Mouse (Mus musculus): ENCODE results near the gene Retreg1. TPM values are rescaled to one million over a fixed set of nuclear protein-coding genes. Genes with fewer than 3 reads are reported as not detected.
"Not testable (repeated sequence)": the region's sequence is repeated elsewhere in the genome, so short reads cannot be mapped to it uniquely, and the experiment has no call there.

The Retreg1 gene
- polyA plus RNA-seq, 1 experiment from 2014 or later: 8.2 TPM

GRCm38 (mm10) chr15:25971596-25971995, 128.6 kb downstream of the Retreg1 start:
- no peak overlapping the region for H3K4me2 ChIP-seq (ENCODE audit: low read length)
- H3K4me3 ChIP-seq (replicated peaks; ENCODE audit: low read length): no peak overlapping the region
- no peak for ATAC-seq
- H3K27ac ChIP-seq (ENCODE audit: low read length): no peak overlapping the region
- H3K9me3 ChIP-seq (ENCODE audit: control insufficient read depth, low read length): no peaks in the 10 kb centered on the region
- H3K36me3 ChIP-seq (ENCODE audit: control insufficient read depth, insufficient read depth): no peaks in the 10 kb centered on the region
- no peaks in the 10 kb centered on the region for H3K4me1 ChIP-seq (replicated peaks; ENCODE audit: control insufficient read depth, insufficient read depth, low read length)
- WGBS: 91% methylated on average over 9 of the region's 9 CpGs
- H3K27me3 ChIP-seq (replicated peaks; ENCODE audit: control insufficient read depth, insufficient read depth, low read length): no peaks in the 10 kb centered on the region
- no peak overlapping the region for H3K9ac ChIP-seq (replicated peaks; ENCODE audit: low read depth, low read length)

GRCm38 (mm10) chr15:25972758-25973157, 129.8 kb downstream of the Retreg1 start:
- Histone ChIP-seq H3K36me3 (ENCODE audit: control insufficient read depth, insufficient read depth) (no peaks in the 10 kb centered on the region), H3K27ac (ENCODE audit: low read length) (no peak overlapping the region), H3K4me2 (ENCODE audit: low read length) (no peak overlapping the region), H3K9ac (replicated peaks; ENCODE audit: low read depth, low read length) (no peak overlapping the region), H3K4me3 (replicated peaks; ENCODE audit: low read length) (no peak overlapping the region), H3K4me1 (replicated peaks; ENCODE audit: control insufficient read depth, insufficient read depth, low read length) (no peaks in the 10 kb centered on the region), H3K27me3 (replicated peaks; ENCODE audit: control insufficient read depth, insufficient read depth, low read length) (no peaks in the 10 kb centered on the region), H3K9me3 (ENCODE audit: control insufficient read depth, low read length) (no peaks in the 10 kb centered on the region)
- WGBS: 92% methylated on average over 5 of the region's 5 CpGs
- ATAC-seq: no peak

GRCm38 (mm10) chr15:25974352-25974751, 131.4 kb downstream of the Retreg1 start:
- H3K36me3 ChIP-seq (ENCODE audit: control insufficient read depth, insufficient read depth): no peaks in the 10 kb centered on the region
- H3K9ac ChIP-seq (replicated peaks; ENCODE audit: low read depth, low read length): no peak overlapping the region
- no peaks in the 10 kb centered on the region for H3K9me3 ChIP-seq (ENCODE audit: control insufficient read depth, low read length)
- ATAC-seq: no peak
- H3K4me3 ChIP-seq (replicated peaks; ENCODE audit: low read length): no peak overlapping the region
- no peak overlapping the region for H3K4me2 ChIP-seq (ENCODE audit: low read length)
- H3K27ac ChIP-seq (ENCODE audit: low read length): no peak overlapping the region
- H3K27me3 ChIP-seq (replicated peaks; ENCODE audit: control insufficient read depth, insufficient read depth, low read length): no peaks in the 10 kb centered on the region
- H3K4me1 ChIP-seq (replicated peaks; ENCODE audit: control insufficient read depth, insufficient read depth, low read length): no peaks in the 10 kb centered on the region
- WGBS: 92% methylated on average over 4 of the region's 4 CpGs

DNA sequence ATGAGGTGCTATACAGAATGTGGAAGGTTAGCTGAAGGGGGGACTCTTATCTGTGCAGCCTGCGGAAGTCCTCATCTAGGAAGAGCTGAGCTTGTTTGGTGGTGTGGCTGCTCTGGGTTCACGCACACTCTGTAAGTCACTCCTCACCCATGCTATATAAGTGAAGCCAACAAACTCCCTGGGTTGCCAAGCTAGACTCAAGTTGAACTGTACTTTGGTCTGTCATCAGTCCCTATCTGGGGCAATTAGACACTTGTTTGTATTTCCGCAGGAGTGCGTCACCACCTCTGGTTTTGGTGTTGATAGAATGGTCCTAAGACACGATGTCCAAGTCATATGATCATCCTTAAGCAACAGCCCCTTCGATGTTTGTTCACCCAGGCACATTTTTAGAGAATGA, 132.8 kb downstream of the Retreg1 start:
- H3K4me1 ChIP-seq (replicated peaks; ENCODE audit: control insufficient read depth, insufficient read depth, low read length): no peaks in the 10 kb centered on the region
- no peak for ATAC-seq
- 91% methylated on average over 6 of the region's 6 CpGs for WGBS
- no peak overlapping the region for H3K27ac ChIP-seq (ENCODE audit: low read length)
- no peaks in the 10 kb centered on the region for H3K27me3 ChIP-seq (replicated peaks; ENCODE audit: control insufficient read depth, insufficient read depth, low read length)
- H3K4me3 ChIP-seq (replicated peaks; ENCODE audit: low read length): no peak overlapping the region
- H3K9ac ChIP-seq (replicated peaks; ENCODE audit: low read depth, low read length): no peak overlapping the region
- H3K36me3 ChIP-seq (ENCODE audit: control insufficient read depth, insufficient read depth): no peaks in the 10 kb centered on the region
- H3K9me3 ChIP-seq (ENCODE audit: control insufficient read depth, low read length): no peaks in the 10 kb centered on the region
- no peak overlapping the region for H3K4me2 ChIP-seq (ENCODE audit: low read length)

- peak overlapping the region; percentile 63 for H3K4me2 ChIP-seq (ENCODE audit: low read length)
- WGBS: 17% methylated on average over 6 of the region's 6 CpGs
- H3K27me3 ChIP-seq (replicated peaks; ENCODE audit: control insufficient read depth, insufficient read depth, low read length); H3K9me3 ChIP-seq (ENCODE audit: control insufficient read depth, low read length); H3K36me3 ChIP-seq (ENCODE audit: control insufficient read depth, insufficient read depth): not testable (repeated sequence)
- peak; percentile 32 for ATAC-seq
- H3K27ac ChIP-seq (ENCODE audit: low read length): peak overlapping the region; percentile 89
- peaks cover 17% of the 10 kb centered on the region for H3K4me1 ChIP-seq (replicated peaks; ENCODE audit: control insufficient read depth, insufficient read depth, low read length)
- H3K4me3 ChIP-seq (replicated peaks; ENCODE audit: low read length): peak overlapping the region; percentile 65
- peak overlapping the region; percentile 76 for H3K9ac ChIP-seq (replicated peaks; ENCODE audit: low read depth, low read length)
These were observed 140.6 kb downstream of the Retreg1 start for GRCm38 (mm10) chr15:25983614-25984013.

GRCm38 (mm10) chr15:25984067-25984733, 141.2 kb downstream of the Retreg1 start, which contains the start of gene Zfp622:
Zfp622 (plus strand) TSS chr15:25984366.
- ATAC-seq: peak; percentile 98
- peak within 1 kb of the TSS; percentile 65 for H3K4me3 ChIP-seq (replicated peaks; ENCODE audit: low read length)
- peak within 1 kb of the TSS; percentile 89 for H3K27ac ChIP-seq (ENCODE audit: low read length)
- peaks cover 7% of the 10 kb centered on the region for H3K36me3 ChIP-seq (ENCODE audit: control insufficient read depth, insufficient read depth)
- no peaks in the 10 kb centered on the region for H3K27me3 ChIP-seq (replicated peaks; ENCODE audit: control insufficient read depth, insufficient read depth, low read length)
- no peaks in the 10 kb centered on the region for H3K9me3 ChIP-seq (ENCODE audit: control insufficient read depth, low read length)
- 0% methylated on average over 57 of the region's 57 CpGs for WGBS
- H3K4me1 ChIP-seq (replicated peaks; ENCODE audit: control insufficient read depth, insufficient read depth, low read length): peaks cover 17% of the 10 kb centered on the region
- H3K4me2 ChIP-seq (ENCODE audit: low read length): peak within 1 kb of the TSS; percentile 99
- peak within 1 kb of the TSS; percentile 76 for H3K9ac ChIP-seq (replicated peaks; ENCODE audit: low read depth, low read length)

GRCm38 (mm10) chr15:25984734-25985492, 141.9 kb downstream of the Retreg1 start:
- Histone ChIP-seq H3K9me3 (ENCODE audit: control insufficient read depth, low read length) (no peaks in the 10 kb centered on the region), H3K4me3 (replicated peaks; ENCODE audit: low read length) (peak overlapping the region; percentile 65), H3K27me3 (replicated peaks; ENCODE audit: control insufficient read depth, insufficient read depth, low read length) (no peaks in the 10 kb centered on the region), H3K9ac (replicated peaks; ENCODE audit: low read depth, low read length) (peak overlapping the region; percentile 68), H3K36me3 (ENCODE audit: control insufficient read depth, insufficient read depth) (peaks cover 7% of the 10 kb centered on the region), H3K4me1 (replicated peaks; ENCODE audit: control insufficient read depth, insufficient read depth, low read length) (peaks cover 17% of the 10 kb centered on the region), H3K27ac (ENCODE audit: low read length) (peak overlapping the region; percentile 82), H3K4me2 (ENCODE audit: low read length) (peak overlapping the region; percentile 99)
- under 1% methylated on average over 68 of the region's 71 CpGs for WGBS
- ATAC-seq: no peak

DNA sequence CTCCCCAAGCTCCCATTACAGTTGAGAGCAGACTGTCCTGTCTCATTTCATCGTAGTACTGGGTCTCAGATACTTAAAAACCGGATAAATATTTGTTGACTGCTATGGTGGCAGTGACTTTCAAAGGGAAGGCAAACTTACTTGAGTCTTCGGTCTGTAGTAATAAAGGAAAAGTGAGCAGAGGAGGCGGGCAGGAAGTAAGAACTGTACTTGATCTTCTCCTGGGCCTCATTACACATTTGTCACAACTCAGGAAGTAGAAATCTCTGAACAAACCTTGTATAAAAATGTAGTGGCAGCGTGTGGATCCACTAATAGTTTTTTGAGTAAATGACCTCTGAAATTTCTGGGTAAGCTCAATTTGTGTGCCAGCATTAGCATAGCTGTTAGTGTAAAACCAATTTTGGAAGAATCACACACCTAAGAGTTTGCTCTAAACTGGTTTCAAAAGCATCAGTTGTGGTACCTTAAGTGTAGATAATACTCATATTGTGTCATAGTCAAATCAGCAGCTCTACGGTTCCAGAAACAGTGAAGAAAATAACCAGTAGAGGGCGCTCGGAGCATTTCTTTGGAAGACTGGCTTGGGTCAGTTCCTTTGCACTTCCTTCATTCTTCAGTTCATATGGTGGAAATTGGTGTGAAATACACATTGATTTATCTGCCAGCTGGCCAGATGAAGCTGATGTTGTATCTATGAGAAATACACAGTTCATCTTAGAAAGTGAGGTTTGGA, 150.2 kb downstream of the Retreg1 start:
- no peaks in the 10 kb centered on the region for H3K9me3 ChIP-seq (ENCODE audit: control insufficient read depth, low read length)
- H3K9ac ChIP-seq (replicated peaks; ENCODE audit: low read depth, low read length): no peak overlapping the region
- H3K4me1 ChIP-seq (replicated peaks; ENCODE audit: control insufficient read depth, insufficient read depth, low read length): no peaks in the 10 kb centered on the region
- no peak overlapping the region for H3K27ac ChIP-seq (ENCODE audit: low read length)
- H3K4me3 ChIP-seq (replicated peaks; ENCODE audit: low read length): no peak overlapping the region
- H3K36me3 ChIP-seq (ENCODE audit: control insufficient read depth, insufficient read depth): peaks cover 20% of the 10 kb centered on the region
- WGBS: 64% methylated on average over 8 of the region's 8 CpGs
- H3K4me2 ChIP-seq (ENCODE audit: low read length): no peak overlapping the region
- ATAC-seq: peak; percentile 47; the same call in 1 of the 2 replicates
- no peaks in the 10 kb centered on the region for H3K27me3 ChIP-seq (replicated peaks; ENCODE audit: control insufficient read depth, insufficient read depth, low read length)

GRCm38 (mm10) chr15:25995521-25995920, 152.5 kb downstream of the Retreg1 start:
- no peak overlapping the region for H3K4me2 ChIP-seq (ENCODE audit: low read length)
- H3K4me1 ChIP-seq (replicated peaks; ENCODE audit: control insufficient read depth, insufficient read depth, low read length): no peaks in the 10 kb centered on the region
- no peak overlapping the region for H3K9ac ChIP-seq (replicated peaks; ENCODE audit: low read depth, low read length)
- H3K27me3 ChIP-seq (replicated peaks; ENCODE audit: control insufficient read depth, insufficient read depth, low read length): no peaks in the 10 kb centered on the region
- no peaks in the 10 kb centered on the region for H3K9me3 ChIP-seq (ENCODE audit: control insufficient read depth, low read length)
- H3K36me3 ChIP-seq (ENCODE audit: control insufficient read depth, insufficient read depth): peaks cover 18% of the 10 kb centered on the region
- no peak overlapping the region for H3K4me3 ChIP-seq (replicated peaks; ENCODE audit: low read length)
- WGBS: 38% methylated on average over 2 of the region's 2 CpGs
- no peak overlapping the region for H3K27ac ChIP-seq (ENCODE audit: low read length)
- ATAC-seq: peak; percentile 85
